Mouse (Mus musculus) yolk sac, embryonic 10.5 days (tissue): ENCODE measurements at regions not wholly inside any gene's neighbourhood (a gene's known extent, or its start where the extent isn't known, plus 50 kb on each side); places are given as distances from the start of the nearest gene placed in this dataset.
A peak's percentile ranks its signal among the peaks of the same experiment; 100 is the strongest.

Source experiments
- DNase-seq: peaks from one replicate; pipeline ENCODE4 v3.0.0-alpha.2; 2017; ENCODE audit warnings: low spot score

- no peak for DNase-seq
Observed at GRCm38 (mm10) chr6:100176914-100177560, 110.2 kb downstream of the Rybp start.

GRCm38 (mm10) chr6:100170711-100171348 lies 116.5 kb downstream of the Rybp start:
- no peak for DNase-seq

- DNase-seq, result no peak
Observed at GRCm38 (mm10) chr6:100167321-100167720, 120.0 kb downstream of the Rybp start.

- no peak for DNase-seq
Observed at GRCm38 (mm10) chr6:100165746-100166145, 121.5 kb downstream of the Rybp start.

GRCm38 (mm10) chr6:100164162-100164561 lies 123.1 kb downstream of the Rybp start:
- DNase-seq, result no peak

- no peak for DNase-seq
Observed at GRCm38 (mm10) chr6:100163814-100164130, 123.5 kb downstream of the Rybp start.

GRCm38 (mm10) chr6:100162961-100163813 lies 124.1 kb downstream of the Rybp start:
- DNase-seq, result peak; percentile 47

- no peak for DNase-seq
Observed at GRCm38 (mm10) chr6:100160670-100161069, 126.6 kb downstream of the Rybp start.

GRCm38 (mm10) chr6:100159817-100160216 lies 127.5 kb downstream of the Rybp start:
- peak; percentile 87 for DNase-seq

- DNase-seq, result peak; percentile 61
Observed at GRCm38 (mm10) chr6:100159246-100159645, 128.0 kb downstream of the Rybp start.

GRCm38 (mm10) chr6:100157288-100157687 lies 130.0 kb downstream of the Rybp start:
- no peak for DNase-seq

- DNase-seq, result no peak
Observed at GRCm38 (mm10) chr6:100156163-100156562, 131.1 kb downstream of the Rybp start.

- peak; percentile 34 for DNase-seq
Observed at GRCm38 (mm10) chr6:100155676-100156075, 131.6 kb downstream of the Rybp start.

GRCm38 (mm10) chr6:100151447-100151846 lies 135.8 kb downstream of the Rybp start:
- no peak for DNase-seq

GRCm38 (mm10) chr6:100150703-100151208 lies 136.5 kb downstream of the Rybp start:
- DNase-seq, result no peak

GRCm38 (mm10) chr6:100149458-100149852 lies 137.8 kb downstream of the Rybp start:
- no peak for DNase-seq

- no peak for DNase-seq
Observed at GRCm38 (mm10) chr6:100148751-100149457, 138.4 kb downstream of the Rybp start.

- no peak for DNase-seq
Observed at GRCm38 (mm10) chr6:100146360-100146935, 140.8 kb downstream of the Rybp start.

- no peak for DNase-seq
Observed at GRCm38 (mm10) chr6:100145869-100146268, 141.4 kb downstream of the Rybp start.

GRCm38 (mm10) chr6:100144544-100145287 lies 142.6 kb downstream of the Rybp start:
- peak; percentile 79 for DNase-seq
